Comparison of ENCODE assay signal across 15 mouse cellular contexts in genomic region chr17:31864666-31865450, GRCm38 (mm10). TPM values are rescaled to one million over a fixed set of nuclear protein-coding genes. Genes with fewer than 3 reads are reported as not detected.
DNase-seq lines count a peak whose midpoint lies in the region; ATAC-seq and TF ChIP-seq lines count a peak whose summit lies in the region.
"Had no signal": no experiment of that assay in that cellular context is flagged by ENCODE, and none has a peak within 500 bp of the region (broad histone marks: within the 10 kb centered on the region; RNA-seq: fewer than 3 reads in every experiment).

No protein-coding gene starts in this region.

- no peak for ATAC-seq in heart, embryonic 11.5 days (replicated peaks; ENCODE audit: insufficient number of reproducible peaks, low FRiP score, low TSS enrichment)
- no peak for ATAC-seq in midbrain, embryonic 13.5 days
- ATAC-seq in common myeloid progenitor, adult 5-6 weeks (replicated peaks; ENCODE audit: low read depth, poor library complexity, severe bottlenecking): peak; percentile 60
- ATAC-seq in intestine, postnatal 0 days: no peak
- ATAC-seq: activated CD4-positive, CD25-positive, alpha-beta regulatory T cell, adult 4 months; inflammation-experienced regulatory T-cells, adult 6 months; midbrain, embryonic 15.5 days had no signal

- no peak for TF ChIP-seq POLR2A in cerebellum, adult 2 months (IDR thresholded peaks at IDR 0.05; ENCODE audit: borderline replicate concordance, insufficient read depth, low read length)

- no peaks in the 10 kb centered on the region for H3K9me3 ChIP-seq in heart, embryonic 11.5 days (replicated peaks; ENCODE audit: control insufficient read depth, low read length)
- no peaks in the 10 kb centered on the region for H3K9me3 ChIP-seq in midbrain, embryonic 10.5 days (replicated peaks)
- no peaks in the 10 kb centered on the region for H3K9me3 ChIP-seq in midbrain, embryonic 13.5 days
- H3K9me3 ChIP-seq in intestine, postnatal 0 days (ENCODE audit: control insufficient read depth): no peaks in the 10 kb centered on the region
- H3K9me3 ChIP-seq: embryonic facial prominence, embryonic 10.5 days; liver, embryonic 13.5 days; midbrain, embryonic 15.5 days had no signal

- WGBS in heart, embryonic 11.5 days (ENCODE audit: insufficient replicate concordance): 61% methylated on average over 11 of the region's 11 CpGs
- WGBS in midbrain, embryonic 10.5 days: 84% methylated on average over 11 of the region's 11 CpGs
- 84% methylated on average over 11 of the region's 11 CpGs for WGBS in midbrain, embryonic 13.5 days
- WGBS in cerebellum, adult 2 months: 62% methylated on average over 11 of the region's 11 CpGs
- 73% methylated on average over 11 of the region's 11 CpGs for WGBS in intestine, postnatal 0 days

- H3K4me1 ChIP-seq in heart, embryonic 11.5 days (ENCODE audit: control insufficient read depth, insufficient read depth, low read length): peaks cover 15% of the 10 kb centered on the region
- H3K4me1 ChIP-seq in midbrain, embryonic 10.5 days: peaks cover 10% of the 10 kb centered on the region
- 0 out of 2 replicates have a peak, but pooled peaks cover 2% of the 10 kb centered on the region for H3K4me1 ChIP-seq in midbrain, embryonic 13.5 days (replicated peaks)
- H3K4me1 ChIP-seq in cerebellum, adult 2 months (ENCODE audit: control insufficient read depth, insufficient read depth, low read length): no peaks in the 10 kb centered on the region
- peaks cover 3% of the 10 kb centered on the region; the same call in 1 of the 2 replicates for H3K4me1 ChIP-seq in intestine, postnatal 0 days (replicated peaks; ENCODE audit: control insufficient read depth, insufficient read depth, low read length)
- H3K4me1 ChIP-seq: liver, embryonic 13.5 days; midbrain, embryonic 15.5 days had no signal

- no peak overlapping the region for H3K4me2 ChIP-seq in heart, embryonic 11.5 days
- H3K4me2 ChIP-seq in midbrain, embryonic 13.5 days (replicated peaks): no peak overlapping the region
- no peak overlapping the region for H3K4me2 ChIP-seq in intestine, postnatal 0 days (replicated peaks; ENCODE audit: low read depth)
- H3K4me2 ChIP-seq: liver, embryonic 13.5 days; midbrain, embryonic 15.5 days had no signal

- no peak overlapping the region for H3K4me3 ChIP-seq in heart, embryonic 11.5 days (ENCODE audit: low read depth, low read length)
- H3K4me3 ChIP-seq in midbrain, embryonic 10.5 days: no peak overlapping the region
- no peak overlapping the region for H3K4me3 ChIP-seq in midbrain, embryonic 13.5 days (replicated peaks)
- H3K4me3 ChIP-seq in cerebellum, adult 2 months (replicated peaks; ENCODE audit: insufficient read depth, low read depth, low read length): no peak overlapping the region
- H3K4me3 ChIP-seq in intestine, postnatal 0 days (ENCODE audit: low read depth, low read length): no peak overlapping the region
- H3K4me3 ChIP-seq: embryonic facial prominence, embryonic 10.5 days; liver, embryonic 13.5 days; midbrain, embryonic 15.5 days had no signal

- no peak for DNase-seq in heart, adult 9 months (ENCODE audit: low spot score in 2 of 2)
- DNase-seq in midbrain, embryonic 10.5 days (ENCODE audit: low spot score): no peak
- peak; percentile 3 for DNase-seq in gastrocnemius, postnatal 25 days
- no peak for DNase-seq in cerebellum, adult 2 months
- DNase-seq: kidney, postnatal 14 days; liver, embryonic 13.5 days; thymus, adult 2 months had no signal

- TF ChIP-seq CTCF in cerebellum, adult 2 months (IDR thresholded peaks at IDR 0.05; ENCODE audit: borderline replicate concordance, insufficient read depth, low read depth, low read length): no peak
- TF ChIP-seq CTCF in intestine, postnatal 0 days (IDR thresholded peaks at IDR 0.05; ENCODE audit: low read depth): no peak

- H3K27me3 ChIP-seq in heart, embryonic 11.5 days (ENCODE audit: control insufficient read depth, insufficient read depth, low read length): no peaks in the 10 kb centered on the region
- H3K27me3 ChIP-seq in midbrain, embryonic 10.5 days (ENCODE audit: low read depth, poor library complexity, severe bottlenecking): no peaks in the 10 kb centered on the region
- H3K27me3 ChIP-seq in midbrain, embryonic 13.5 days: no peaks in the 10 kb centered on the region
- no peaks in the 10 kb centered on the region for H3K27me3 ChIP-seq in cerebellum, adult 2 months (ENCODE audit: control insufficient read depth, insufficient read depth, low read length)
- no peaks in the 10 kb centered on the region for H3K27me3 ChIP-seq in intestine, postnatal 0 days (replicated peaks; ENCODE audit: control insufficient read depth, insufficient read depth, low read length)
- H3K27me3 ChIP-seq: liver, embryonic 13.5 days; midbrain, embryonic 15.5 days had no signal

- H3K36me3 ChIP-seq in heart, embryonic 11.5 days (ENCODE audit: control insufficient read depth, insufficient read depth, low read length): no peaks in the 10 kb centered on the region
- no peaks in the 10 kb centered on the region for H3K36me3 ChIP-seq in midbrain, embryonic 10.5 days
- no peaks in the 10 kb centered on the region for H3K36me3 ChIP-seq in midbrain, embryonic 13.5 days
- H3K36me3 ChIP-seq in intestine, postnatal 0 days (ENCODE audit: control insufficient read depth, insufficient read depth): no peaks in the 10 kb centered on the region
- H3K36me3 ChIP-seq: embryonic facial prominence, embryonic 10.5 days; liver, embryonic 13.5 days; midbrain, embryonic 15.5 days had no signal

- H3K9ac ChIP-seq in heart, embryonic 11.5 days (ENCODE audit: low read depth, low read length): 0 out of 2 replicates have a peak overlapping the region, but pooled peaks have one; percentile 10
- no peak overlapping the region for H3K9ac ChIP-seq in midbrain, embryonic 13.5 days (replicated peaks)
- H3K9ac ChIP-seq in intestine, postnatal 0 days (ENCODE audit: low read depth, low read length): no peak overlapping the region
- H3K9ac ChIP-seq: liver, embryonic 13.5 days; midbrain, embryonic 15.5 days had no signal

- H3K27ac ChIP-seq in heart, embryonic 11.5 days (ENCODE audit: low read depth, low read length): 0 out of 2 replicates have a peak overlapping the region, but pooled peaks have one; percentile 50
- H3K27ac ChIP-seq in midbrain, embryonic 10.5 days (replicated peaks): peak overlapping the region; percentile 28; the same call in 1 of the 2 replicates
- no peak overlapping the region for H3K27ac ChIP-seq in midbrain, embryonic 13.5 days
- no peak overlapping the region for H3K27ac ChIP-seq in cerebellum, adult 2 months (ENCODE audit: insufficient read depth, low read length)
- no peak overlapping the region for H3K27ac ChIP-seq in intestine, postnatal 0 days (ENCODE audit: low read depth, low read length)
- H3K27ac ChIP-seq: liver, embryonic 13.5 days; midbrain, embryonic 15.5 days had no signal

RNA-seq across cellular contexts. Expression of gene Sik1, which starts 9.3 kb away (rescaled TPM):
- 21.7 and 24.3 TPM in 2 replicates for polyA plus RNA-seq in heart, embryonic 11.5 days (2014; fragmentation: Nextera tagmentation; extraction: Ambion mirVana)
- polyA plus RNA-seq in midbrain, embryonic 10.5 days (2016; fragmentation: Nextera tagmentation; extraction: Ambion mirVana): 9.2 TPM in 2 replicates
- 16.9 and 17.6 TPM in 2 replicates for polyA plus RNA-seq in midbrain, embryonic 13.5 days (2015; fragmentation: Nextera tagmentation; extraction: Ambion mirVana)
- total RNA-seq in common myeloid progenitor, adult 5-6 weeks (2017): 21.1 and 29.5 TPM in 2 replicates
- 10 to 100 TPM; 17.2 to 19.6 TPM for total RNA-seq in gastrocnemius, postnatal 25 days (2021)
- polyA plus RNA-seq in cerebellum, adult 2 months (2012; rRNA removed): 5.0 and 5.2 TPM in 2 replicates
- polyA plus RNA-seq in intestine, postnatal 0 days (2015; fragmentation: Nextera tagmentation; extraction: Ambion mirVana): 2.9 and 3.8 TPM in 2 replicates

Comparison
In these comparisons a context has a peak if more than half of its experiments do, and no peak if none do; other contexts are left out.
1. H3K27ac ChIP-seq: peak in heart, embryonic 11.5 days (single experiment) and midbrain, embryonic 10.5 days (single experiment); none in midbrain, embryonic 13.5 days (single experiment), cerebellum, adult 2 months (single experiment) and intestine, postnatal 0 days (single experiment).